Mouse (Mus musculus): ENCODE data around the gene Sipa1l3. TPM values are rescaled to one million over a fixed set of nuclear protein-coding genes. Genes with fewer than 3 reads are reported as not detected.
A peak's percentile ranks its signal among the peaks of the same experiment; 100 is the strongest.

Sipa1l3 gene
- polyA plus RNA-seq, 1 experiment from 2014 or later, result 21.6 TPM

- WGBS, result 78% methylated on average over 5 of the region's 5 CpGs
- H3K4me1 ChIP-seq (replicated peaks; ENCODE audit: control insufficient read depth, insufficient read depth, low read length), result no peaks in the 10 kb centered on the region
- no peak overlapping the region for H3K27ac ChIP-seq (ENCODE audit: low read length)
- H3K36me3 ChIP-seq (ENCODE audit: control insufficient read depth, insufficient read depth, low read length), result peaks cover 17% of the 10 kb centered on the region
- no peaks in the 10 kb centered on the region for H3K27me3 ChIP-seq (ENCODE audit: control insufficient read depth, insufficient read depth, low read depth, low read length)
- no peak overlapping the region for H3K9ac ChIP-seq (ENCODE audit: low read length)
- H3K4me3 ChIP-seq (ENCODE audit: low read length), result no peak overlapping the region
- ATAC-seq (ENCODE audit: low read depth), result no peak
- no peak overlapping the region for H3K4me2 ChIP-seq (ENCODE audit: low read depth, low read length)
- H3K9me3 ChIP-seq (ENCODE audit: control insufficient read depth, low read length), result no peaks in the 10 kb centered on the region
Observed at GRCm38 (mm10) chr7:29372123-29372522, 146.3 kb downstream of the Sipa1l3 start.

- Histone ChIP-seq H3K4me3 (ENCODE audit: low read length) (no peak overlapping the region), H3K4me2 (ENCODE audit: low read depth, low read length) (no peak overlapping the region), H3K27me3 (ENCODE audit: control insufficient read depth, insufficient read depth, low read depth, low read length) (no peaks in the 10 kb centered on the region), H3K9me3 (ENCODE audit: control insufficient read depth, low read length) (no peaks in the 10 kb centered on the region), H3K9ac (ENCODE audit: low read length) (no peak overlapping the region), H3K4me1 (replicated peaks; ENCODE audit: control insufficient read depth, insufficient read depth, low read length) (no peaks in the 10 kb centered on the region), H3K36me3 (ENCODE audit: control insufficient read depth, insufficient read depth, low read length) (peaks cover 7% of the 10 kb centered on the region; the same call in 1 of the 2 replicates), H3K27ac (ENCODE audit: low read length) (no peak overlapping the region)
- ATAC-seq (ENCODE audit: low read depth), result 0 out of 2 replicates have a peak, but pooled peaks have one; percentile 32
- WGBS, result 72% methylated on average over 5 of the region's 6 CpGs
Observed at GRCm38 (mm10) chr7:29370031-29370430, 148.4 kb downstream of the Sipa1l3 start.

- Histone ChIP-seq H3K27ac (ENCODE audit: low read length) (no peak overlapping the region), H3K9ac (ENCODE audit: low read length) (no peak overlapping the region), H3K27me3 (ENCODE audit: control insufficient read depth, insufficient read depth, low read depth, low read length) (no peaks in the 10 kb centered on the region), H3K4me1 (replicated peaks; ENCODE audit: control insufficient read depth, insufficient read depth, low read length) (no peaks in the 10 kb centered on the region), H3K36me3 (ENCODE audit: control insufficient read depth, insufficient read depth, low read length) (peaks cover 7% of the 10 kb centered on the region; the same call in 1 of the 2 replicates), H3K4me3 (ENCODE audit: low read length) (no peak overlapping the region), H3K9me3 (ENCODE audit: control insufficient read depth, low read length) (no peaks in the 10 kb centered on the region), H3K4me2 (ENCODE audit: low read depth, low read length) (no peak overlapping the region)
- 43% methylated on average over 5 of the region's 5 CpGs for WGBS
- ATAC-seq (ENCODE audit: low read depth), result no peak
Observed at GRCm38 (mm10) chr7:29368004-29368320, 150.5 kb downstream of the Sipa1l3 start.

GRCm38 (mm10) chr7:29367166-29368003 is 151.1 kb downstream of the Sipa1l3 start:
- ATAC-seq (ENCODE audit: low read depth), result no peak
- Histone ChIP-seq H3K27ac (ENCODE audit: low read length) (no peak overlapping the region), H3K27me3 (ENCODE audit: control insufficient read depth, insufficient read depth, low read depth, low read length) (no peaks in the 10 kb centered on the region), H3K4me3 (ENCODE audit: low read length) (no peak overlapping the region), H3K36me3 (ENCODE audit: control insufficient read depth, insufficient read depth, low read length) (peaks cover 6% of the 10 kb centered on the region; the same call in 1 of the 2 replicates), H3K4me1 (replicated peaks; ENCODE audit: control insufficient read depth, insufficient read depth, low read length) (no peaks in the 10 kb centered on the region), H3K4me2 (ENCODE audit: low read depth, low read length) (no peak overlapping the region), H3K9ac (ENCODE audit: low read length) (no peak overlapping the region), H3K9me3 (ENCODE audit: control insufficient read depth, low read length) (no peaks in the 10 kb centered on the region)
- 81% methylated on average over 13 of the region's 13 CpGs for WGBS

- H3K4me1 ChIP-seq (replicated peaks; ENCODE audit: control insufficient read depth, insufficient read depth, low read length), result no peaks in the 10 kb centered on the region
- H3K9ac ChIP-seq (ENCODE audit: low read length), result no peak overlapping the region
- peaks cover 7% of the 10 kb centered on the region; the same call in 1 of the 2 replicates for H3K36me3 ChIP-seq (ENCODE audit: control insufficient read depth, insufficient read depth, low read length)
- H3K27ac ChIP-seq (ENCODE audit: low read length), result no peak overlapping the region
- 21% methylated on average over 4 of the region's 4 CpGs for WGBS
- H3K4me2 ChIP-seq (ENCODE audit: low read depth, low read length), result no peak overlapping the region
- H3K9me3 ChIP-seq (ENCODE audit: control insufficient read depth, low read length), result no peaks in the 10 kb centered on the region
- ATAC-seq (ENCODE audit: low read depth), result peak; percentile 61
- H3K27me3 ChIP-seq (ENCODE audit: control insufficient read depth, insufficient read depth, low read depth, low read length), result no peaks in the 10 kb centered on the region
- H3K4me3 ChIP-seq (ENCODE audit: low read length), result no peak overlapping the region
Observed at GRCm38 (mm10) chr7:29364052-29364451, 154.4 kb downstream of the Sipa1l3 start.

- no peaks in the 10 kb centered on the region for H3K4me1 ChIP-seq (replicated peaks; ENCODE audit: control insufficient read depth, insufficient read depth, low read length)
Observed at GRCm38 (mm10) chr7:29361497-29361896, 156.9 kb downstream of the Sipa1l3 start.

GRCm38 (mm10) chr7:29355406-29355805 is 163.0 kb downstream of the Sipa1l3 start:
- Histone ChIP-seq H3K9ac (ENCODE audit: low read length) (no peak overlapping the region), H3K27ac (ENCODE audit: low read length) (no peak overlapping the region), H3K4me3 (ENCODE audit: low read length) (no peak overlapping the region), H3K4me2 (ENCODE audit: low read depth, low read length) (no peak overlapping the region), H3K4me1 (replicated peaks; ENCODE audit: control insufficient read depth, insufficient read depth, low read length) (no peaks in the 10 kb centered on the region), H3K27me3 (ENCODE audit: control insufficient read depth, insufficient read depth, low read depth, low read length) (no peaks in the 10 kb centered on the region), H3K36me3 (ENCODE audit: control insufficient read depth, insufficient read depth, low read length) (peaks cover 29% of the 10 kb centered on the region), H3K9me3 (ENCODE audit: control insufficient read depth, low read length) (no peaks in the 10 kb centered on the region)
- ATAC-seq (ENCODE audit: low read depth), result no peak
- WGBS, result 86% methylated on average over 8 of the region's 8 CpGs

More at GRCm38 (mm10) chr7:29361497-29361896, 156.9 kb downstream of the Sipa1l3 start:
- no peak overlapping the region for H3K4me3 ChIP-seq (ENCODE audit: low read length)
- H3K4me2 ChIP-seq (ENCODE audit: low read depth, low read length), result no peak overlapping the region
- no peaks in the 10 kb centered on the region for H3K9me3 ChIP-seq (ENCODE audit: control insufficient read depth, low read length)
- peaks cover 12% of the 10 kb centered on the region for H3K36me3 ChIP-seq (ENCODE audit: control insufficient read depth, insufficient read depth, low read length)
- H3K27me3 ChIP-seq (ENCODE audit: control insufficient read depth, insufficient read depth, low read depth, low read length), result no peaks in the 10 kb centered on the region
- H3K9ac ChIP-seq (ENCODE audit: low read length), result no peak overlapping the region
- ATAC-seq (ENCODE audit: low read depth), result no peak
- H3K27ac ChIP-seq (ENCODE audit: low read length), result no peak overlapping the region
- 93% methylated on average over 13 of the region's 13 CpGs for WGBS

- no peak overlapping the region for H3K27ac ChIP-seq (ENCODE audit: low read length)
- ATAC-seq (ENCODE audit: low read depth), result no peak
- H3K9ac ChIP-seq (ENCODE audit: low read length), result no peak overlapping the region
- no peak overlapping the region for H3K4me3 ChIP-seq (ENCODE audit: low read length)
- H3K4me1 ChIP-seq (replicated peaks; ENCODE audit: control insufficient read depth, insufficient read depth, low read length), result no peaks in the 10 kb centered on the region
- H3K9me3 ChIP-seq (ENCODE audit: control insufficient read depth, low read length), result no peaks in the 10 kb centered on the region
- WGBS, result 80% methylated on average over 8 of the region's 8 CpGs
- no peaks in the 10 kb centered on the region for H3K27me3 ChIP-seq (ENCODE audit: control insufficient read depth, insufficient read depth, low read depth, low read length)
- no peak overlapping the region for H3K4me2 ChIP-seq (ENCODE audit: low read depth, low read length)
- H3K36me3 ChIP-seq (ENCODE audit: control insufficient read depth, insufficient read depth, low read length), result peaks cover 32% of the 10 kb centered on the region
Observed at GRCm38 (mm10) chr7:29354161-29354560, 164.3 kb downstream of the Sipa1l3 start.

- H3K4me3 ChIP-seq (ENCODE audit: low read length), result no peak overlapping the region
- no peak overlapping the region for H3K9ac ChIP-seq (ENCODE audit: low read length)
- no peak overlapping the region for H3K27ac ChIP-seq (ENCODE audit: low read length)
- no peaks in the 10 kb centered on the region for H3K4me1 ChIP-seq (replicated peaks; ENCODE audit: control insufficient read depth, insufficient read depth, low read length)
- H3K4me2 ChIP-seq (ENCODE audit: low read depth, low read length), result no peak overlapping the region
- no peaks in the 10 kb centered on the region for H3K27me3 ChIP-seq (ENCODE audit: control insufficient read depth, insufficient read depth, low read depth, low read length)
- peaks cover 37% of the 10 kb centered on the region for H3K36me3 ChIP-seq (ENCODE audit: control insufficient read depth, insufficient read depth, low read length)
- H3K9me3 ChIP-seq (ENCODE audit: control insufficient read depth, low read length), result no peaks in the 10 kb centered on the region
- 95% methylated on average over 8 of the region's 8 CpGs for WGBS
- ATAC-seq (ENCODE audit: low read depth), result no peak
Observed at GRCm38 (mm10) chr7:29352246-29352645, 166.2 kb downstream of the Sipa1l3 start.
